22 mouse cellular contexts compared by ENCODE assay signal in the genomic region with DNA sequence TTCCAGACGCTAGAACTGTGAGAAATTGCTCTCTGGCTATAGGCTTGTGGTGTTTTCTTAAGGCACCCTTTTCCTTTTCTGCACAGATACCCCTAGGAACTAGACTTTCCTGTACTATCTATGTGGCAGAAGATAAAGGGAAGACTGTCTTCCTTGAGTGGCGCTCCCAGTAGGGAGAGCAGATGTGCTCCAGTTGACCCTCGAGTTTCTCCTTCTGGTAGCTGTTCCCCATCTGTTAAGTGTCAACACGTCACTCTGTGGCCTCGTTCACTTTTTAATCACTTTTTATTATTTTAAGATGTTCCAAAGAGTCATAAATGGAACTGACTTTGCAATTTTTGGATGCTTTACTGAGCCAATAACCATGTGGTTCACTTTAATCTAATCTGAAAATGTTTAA.
DNase-seq lines count a peak whose midpoint lies in the region; ATAC-seq and TF ChIP-seq lines count a peak whose summit lies in the region.
"Had no signal": no experiment of that assay in that cellular context is flagged by ENCODE, and none has a peak within 500 bp of the region (broad histone marks: within the 10 kb centered on the region; RNA-seq: fewer than 3 reads in every experiment).

No protein-coding gene starts in this region.

- peak; percentile 8 for DNase-seq in kidney, adult 2 months
- DNase-seq in kidney, postnatal 14 days = peak; percentile 36
- DNase-seq in kidney, adult 8-10 months = no peak
- no peak for DNase-seq in lung, postnatal 36 days
- DNase-seq in forelimb bud, embryonic 11.5 days (ENCODE audit: low read depth, low spot score) = peak; percentile 46
- no peak for DNase-seq in T-cell, adult 2 months (ENCODE audit: low spot score)
- DNase-seq: adrenal gland, adult 8-10 months; adrenal gland, postnatal 36 days; cerebellum, adult 11 months; cerebellum, adult 8-10 months; cerebellum, postnatal 14 days; embryo, embryonic 11 days; gastrocnemius, postnatal 36 days; heart, adult 11 months had no signal

- 83% methylated on average over 5 of the region's 5 CpGs for WGBS in kidney, adult 2 months
- 56% methylated on average over 5 of the region's 5 CpGs for WGBS in kidney, embryonic 16.5 days
- WGBS in lung, embryonic 16.5 days = 48% methylated on average over 5 of the region's 5 CpGs

- no peak overlapping the region for H3K9ac ChIP-seq in kidney, embryonic 16.5 days (replicated peaks; ENCODE audit: low read length)
- H3K9ac ChIP-seq in lung, embryonic 16.5 days (ENCODE audit: low read length) = no peak overlapping the region
- H3K9ac ChIP-seq: embryonic facial prominence, embryonic 15.5 days; hindbrain, embryonic 13.5 days had no signal

- no peak for TF ChIP-seq POLR2A in kidney, adult 2 months (IDR thresholded peaks at IDR 0.05; ENCODE audit: low read depth, low read length)

- H3K36me3 ChIP-seq in kidney, adult 2 months (ENCODE audit: control insufficient read depth, insufficient read depth, low read length) = no peaks in the 10 kb centered on the region
- H3K36me3 ChIP-seq in kidney, embryonic 16.5 days (ENCODE audit: insufficient read depth, low read length) = no peaks in the 10 kb centered on the region
- no peaks in the 10 kb centered on the region for H3K36me3 ChIP-seq in lung, embryonic 16.5 days (ENCODE audit: control insufficient read depth, insufficient read depth, low read length)
- H3K36me3 ChIP-seq: embryonic facial prominence, embryonic 15.5 days; forebrain, embryonic 10.5 days; hindbrain, embryonic 13.5 days had no signal

- no peak overlapping the region for H3K27ac ChIP-seq in kidney, adult 2 months (ENCODE audit: insufficient read depth, low read depth, low read length)
- no peak overlapping the region for H3K27ac ChIP-seq in kidney, embryonic 16.5 days (ENCODE audit: low read length)
- 0 out of 2 replicates have a peak overlapping the region, but pooled peaks have one; percentile 22 for H3K27ac ChIP-seq in lung, embryonic 16.5 days (ENCODE audit: low read length)
- H3K27ac ChIP-seq: embryonic facial prominence, embryonic 15.5 days; forebrain, embryonic 10.5 days; hindbrain, embryonic 13.5 days had no signal

- H3K9me3 ChIP-seq in kidney, embryonic 16.5 days (ENCODE audit: low read length) = no peaks in the 10 kb centered on the region
- H3K9me3 ChIP-seq in lung, embryonic 16.5 days (ENCODE audit: control insufficient read depth, low read length) = no peaks in the 10 kb centered on the region
- H3K9me3 ChIP-seq: embryonic facial prominence, embryonic 15.5 days; forebrain, embryonic 10.5 days; hindbrain, embryonic 13.5 days had no signal

- H3K27me3 ChIP-seq in kidney, adult 2 months (replicated peaks; ENCODE audit: control insufficient read depth, insufficient read depth, low read length) = no peaks in the 10 kb centered on the region
- no peaks in the 10 kb centered on the region for H3K27me3 ChIP-seq in kidney, embryonic 16.5 days (ENCODE audit: insufficient read depth, low read length)
- H3K27me3 ChIP-seq in lung, embryonic 16.5 days (ENCODE audit: control insufficient read depth, insufficient read depth, low read depth, low read length) = no peaks in the 10 kb centered on the region
- H3K27me3 ChIP-seq: embryonic facial prominence, embryonic 15.5 days; hindbrain, embryonic 13.5 days had no signal

- H3K4me3 ChIP-seq in kidney, adult 2 months (ENCODE audit: insufficient read depth, low read depth, low read length) = no peak overlapping the region
- no peak overlapping the region for H3K4me3 ChIP-seq in kidney, embryonic 16.5 days (ENCODE audit: low read length)
- no peak overlapping the region for H3K4me3 ChIP-seq in lung, embryonic 16.5 days (ENCODE audit: low read length)
- H3K4me3 ChIP-seq: embryonic facial prominence, embryonic 15.5 days; erythroblast, embryonic 14.5 days; forebrain, embryonic 10.5 days; hindbrain, embryonic 13.5 days had no signal

- no peak for ATAC-seq in kidney, embryonic 16.5 days (ENCODE audit: low FRiP score, low TSS enrichment)
- ATAC-seq in lung, embryonic 16.5 days (ENCODE audit: low read depth) = no peak
- ATAC-seq: forebrain, embryonic 14.5 days had no signal

- no peak for TF ChIP-seq CTCF in kidney, adult 2 months (conservative IDR thresholded peaks at IDR 0.05; ENCODE audit: insufficient read depth, insufficient read length, low read depth, low read length)

- no peak overlapping the region for H3K4me2 ChIP-seq in kidney, embryonic 16.5 days (replicated peaks; ENCODE audit: low read depth, low read length)
- H3K4me2 ChIP-seq in lung, embryonic 16.5 days (ENCODE audit: low read depth, low read length) = no peak overlapping the region
- H3K4me2 ChIP-seq: embryonic facial prominence, embryonic 15.5 days; heart, embryonic 11.5 days; hindbrain, embryonic 13.5 days had no signal

- H3K4me1 ChIP-seq in kidney, adult 2 months (ENCODE audit: control insufficient read depth, insufficient read depth, low read length) = no peaks in the 10 kb centered on the region
- H3K4me1 ChIP-seq in kidney, embryonic 16.5 days (ENCODE audit: insufficient read depth, low read length) = peaks cover 15% of the 10 kb centered on the region
- no peaks in the 10 kb centered on the region for H3K4me1 ChIP-seq in lung, embryonic 16.5 days (replicated peaks; ENCODE audit: control insufficient read depth, insufficient read depth, low read length)
- H3K4me1 ChIP-seq: hindbrain, embryonic 13.5 days had no signal

Comparison
In these comparisons a context has a peak if more than half of its experiments do, and no peak if none do; other contexts are left out.
1. DNase-seq: peak in kidney, adult 2 months (single experiment), kidney, postnatal 14 days (single experiment) and forelimb bud, embryonic 11.5 days (single experiment); none in kidney, adult 8-10 months (0 of 2), lung, postnatal 36 days (single experiment) and T-cell, adult 2 months (single experiment).